Mouse (Mus musculus) embryo, embryonic 10 days (tissue): ENCODE measurements around the gene Mbtps2.
A peak's percentile ranks its signal among the peaks of the same experiment; 100 is the strongest.

ENCODE experiments used
- DNase-seq: peaks from one replicate; pipeline ENCODE4 v3.0.0-alpha.2; 2015; ENCODE audit warnings: low spot score

Mbtps2 gene

GRCm38 (mm10) chrX:157501871-157502270 lies 96.6 kb downstream of the Mbtps2 start:
- no peak for DNase-seq

GRCm38 (mm10) chrX:157500004-157500403 lies 98.5 kb downstream of the Mbtps2 start:
- no peak for DNase-seq

- no peak for DNase-seq
These were observed 105.4 kb downstream of the Mbtps2 start for GRCm38 (mm10) chrX:157493159-157493558.

GRCm38 (mm10) chrX:157491944-157492726 lies 106.4 kb downstream of the Mbtps2 start, which contains the start of gene Sms:
TSS of gene Sms (minus strand) at chrX:157492287.
- peak; percentile 71 for DNase-seq

GRCm38 (mm10) chrX:157491145-157491935 lies 107.2 kb downstream of the Mbtps2 start:
- peak; percentile 21 for DNase-seq

GRCm38 (mm10) chrX:157490769-157491144 lies 107.8 kb downstream of the Mbtps2 start:
- peak; percentile 16 for DNase-seq

- peak; percentile 11 for DNase-seq
These were observed 108.4 kb downstream of the Mbtps2 start for GRCm38 (mm10) chrX:157489871-157490721.

GRCm38 (mm10) chrX:157488831-157489230 lies 109.7 kb downstream of the Mbtps2 start:
- DNase-seq = no peak

GRCm38 (mm10) chrX:157486765-157487164 lies 111.8 kb downstream of the Mbtps2 start:
- DNase-seq = peak; percentile 41
